Mouse (Mus musculus): Measurements from ENCODE around the gene Amhr2.

Gene Amhr2

GRCm38 (mm10) chr15:102503447-102503846 is 58.3 kb downstream of the Amhr2 start, which contains the start of gene Gm10337:
Gene Gm10337 (plus strand): TSS chr15:102503722.
- in situ Hi-C loops (cut with MboI; ENCODE audit: low pct_unique_long_range_greater_than_20kb in 1 of 2, low sequenced_read_pairs in 2 of 2, unreplicated experiment in 1 of 2): loop anchor here in 1 of 2 experiments (10.0 kb wide), 1 partner anchor 419 kb away; no protein-coding TSS in a partner anchor

Data from mouse embryonic stem cell (cell line).